Mouse (Mus musculus): Measurements from ENCODE around the gene Tk1. TPM values are rescaled to one million over a fixed set of nuclear protein-coding genes. Genes with fewer than 3 reads are reported as not detected.

Tk1 gene
- polyA plus RNA-seq, 1 experiment from 2014 or later = 159 TPM

DNA sequence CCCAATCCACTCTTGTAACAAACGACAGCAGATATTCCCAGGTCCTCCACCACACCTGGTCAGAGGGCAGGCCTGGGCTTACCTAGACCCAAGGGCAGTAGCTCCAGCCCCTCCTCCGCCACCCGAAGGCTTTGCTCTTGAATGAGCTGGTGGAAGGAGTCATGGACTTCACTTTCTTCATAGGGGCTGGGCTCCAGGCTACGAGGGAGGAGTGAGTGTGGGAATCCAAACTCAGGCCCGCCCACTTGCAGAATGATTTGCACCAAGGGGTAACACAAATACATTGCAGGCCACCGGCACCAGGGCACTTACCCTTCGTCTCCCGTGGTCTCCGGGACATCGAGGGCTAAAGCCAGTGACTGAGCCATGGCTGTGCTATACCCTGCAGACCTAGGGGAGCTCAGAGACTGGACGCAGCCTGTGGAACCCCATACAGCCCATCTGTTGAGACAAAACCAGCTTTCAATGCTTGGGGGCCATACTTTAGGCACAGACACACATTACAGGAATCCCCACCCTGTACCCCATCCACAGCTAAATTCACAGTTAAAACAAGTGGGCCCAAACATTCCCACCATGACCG lies 47.0 kb downstream of the Tk1 start:
- Histone ChIP-seq H3K9me3 (ENCODE audit: control insufficient read depth, low read length) (no peaks in the 10 kb centered on the region), H3K27ac (ENCODE audit: low read depth) (peak overlapping the region; percentile 83), H3K4me3 (ENCODE audit: low read depth, low read length) (peak overlapping the region; percentile 44), H3K4me1 (replicated peaks; ENCODE audit: control insufficient read depth, insufficient read depth, low read length) (peaks cover 32% of the 10 kb centered on the region), H3K4me2 (ENCODE audit: low read length) (peak overlapping the region; percentile 89), H3K27me3 (replicated peaks; ENCODE audit: control insufficient read depth, insufficient read depth, low read length) (no peaks in the 10 kb centered on the region), H3K36me3 (ENCODE audit: control insufficient read depth, insufficient read depth, low read length) (0 out of 2 replicates have a peak, but pooled peaks cover 7% of the 10 kb centered on the region), H3K9ac (ENCODE audit: low read length) (peak overlapping the region; percentile 56)
- DNase-seq (ENCODE audit: low spot score) (peak; percentile 64), ATAC-seq (replicated peaks; ENCODE audit: low FRiP score, low TSS enrichment, low read depth) (no peak)
- 41% methylated on average over 12 of the region's 12 CpGs for WGBS

DNA sequence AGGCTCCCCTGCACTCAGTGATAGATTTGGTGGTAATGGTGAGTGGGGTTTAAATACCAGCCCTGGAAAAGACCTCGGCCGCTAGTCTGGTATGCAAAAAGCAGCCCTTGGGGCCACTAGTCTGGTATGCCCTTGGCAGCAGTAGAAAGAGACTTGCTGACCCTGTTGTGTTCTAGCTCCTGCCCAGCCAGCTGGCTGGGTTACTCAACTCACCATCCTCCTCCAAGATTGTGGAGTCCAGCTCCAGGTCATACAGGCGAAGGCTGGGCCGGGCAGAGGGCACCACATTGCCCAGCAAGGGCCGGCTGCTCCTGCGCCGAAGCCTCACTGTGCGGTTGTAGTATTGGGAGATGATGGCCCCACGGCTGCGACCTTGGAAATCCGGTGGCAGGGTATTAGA lies 47.9 kb downstream of the Tk1 start:
- Histone ChIP-seq H3K27ac (ENCODE audit: low read depth) (no peak overlapping the region), H3K36me3 (ENCODE audit: control insufficient read depth, insufficient read depth, low read length) (0 out of 2 replicates have a peak, but pooled peaks cover 9% of the 10 kb centered on the region), H3K4me3 (ENCODE audit: low read depth, low read length) (no peak overlapping the region), H3K27me3 (replicated peaks; ENCODE audit: control insufficient read depth, insufficient read depth, low read length) (no peaks in the 10 kb centered on the region), H3K9me3 (ENCODE audit: control insufficient read depth, low read length) (no peaks in the 10 kb centered on the region), H3K9ac (ENCODE audit: low read length) (no peak overlapping the region), H3K4me2 (ENCODE audit: low read length) (no peak overlapping the region), H3K4me1 (replicated peaks; ENCODE audit: control insufficient read depth, insufficient read depth, low read length) (peaks cover 32% of the 10 kb centered on the region)
- DNase-seq (ENCODE audit: low spot score) (no peak), ATAC-seq (replicated peaks; ENCODE audit: low FRiP score, low TSS enrichment, low read depth) (no peak)
- WGBS = 92% methylated on average over 11 of the region's 11 CpGs

- ATAC-seq (replicated peaks; ENCODE audit: low FRiP score, low TSS enrichment, low read depth) = no peak
- 84% methylated on average over 5 of the region's 5 CpGs for WGBS
- no peak overlapping the region for H3K27ac ChIP-seq (ENCODE audit: low read depth)
- no peaks in the 10 kb centered on the region for H3K27me3 ChIP-seq (replicated peaks; ENCODE audit: control insufficient read depth, insufficient read depth, low read length)
- no peak overlapping the region for H3K9ac ChIP-seq (ENCODE audit: low read length)
- no peak overlapping the region for H3K4me3 ChIP-seq (ENCODE audit: low read depth, low read length)
- H3K9me3 ChIP-seq (ENCODE audit: control insufficient read depth, low read length) = no peaks in the 10 kb centered on the region
- peaks cover 27% of the 10 kb centered on the region for H3K4me1 ChIP-seq (replicated peaks; ENCODE audit: control insufficient read depth, insufficient read depth, low read length)
- no peak for DNase-seq (ENCODE audit: low spot score)
- H3K36me3 ChIP-seq (ENCODE audit: control insufficient read depth, insufficient read depth, low read length) = peaks cover 14% of the 10 kb centered on the region; the same call in 1 of the 2 replicates
- H3K4me2 ChIP-seq (ENCODE audit: low read length) = no peak overlapping the region
These were observed 48.8 kb downstream of the Tk1 start for GRCm38 (mm10) chr11:117777111-117777510.

GRCm38 (mm10) chr11:117776085-117776792 lies 49.7 kb downstream of the Tk1 start:
- peaks cover 20% of the 10 kb centered on the region for H3K4me1 ChIP-seq (replicated peaks; ENCODE audit: control insufficient read depth, insufficient read depth, low read length)

GRCm38 (mm10) chr11:117775540-117775939 lies 50.4 kb downstream of the Tk1 start:
- DNase-seq (ENCODE audit: low spot score) (no peak), ATAC-seq (replicated peaks; ENCODE audit: low FRiP score, low TSS enrichment, low read depth) (no peak)
- Histone ChIP-seq H3K4me3 (ENCODE audit: low read depth, low read length) (no peak overlapping the region), H3K27me3 (replicated peaks; ENCODE audit: control insufficient read depth, insufficient read depth, low read length) (no peaks in the 10 kb centered on the region), H3K36me3 (ENCODE audit: control insufficient read depth, insufficient read depth, low read length) (peaks cover 14% of the 10 kb centered on the region; the same call in 1 of the 2 replicates), H3K4me2 (ENCODE audit: low read length) (no peak overlapping the region), H3K27ac (ENCODE audit: low read depth) (no peak overlapping the region), H3K9me3 (ENCODE audit: control insufficient read depth, low read length) (no peaks in the 10 kb centered on the region), H3K4me1 (replicated peaks; ENCODE audit: control insufficient read depth, insufficient read depth, low read length) (peaks cover 13% of the 10 kb centered on the region), H3K9ac (ENCODE audit: low read length) (no peak overlapping the region)
- WGBS = 90% methylated on average over 13 of the region's 13 CpGs

More at GRCm38 (mm10) chr11:117776085-117776792, 49.7 kb downstream of the Tk1 start:
- H3K9me3 ChIP-seq (ENCODE audit: control insufficient read depth, low read length) = no peaks in the 10 kb centered on the region
- WGBS = 91% methylated on average over 14 of the region's 14 CpGs
- H3K27me3 ChIP-seq (replicated peaks; ENCODE audit: control insufficient read depth, insufficient read depth, low read length) = no peaks in the 10 kb centered on the region
- H3K27ac ChIP-seq (ENCODE audit: low read depth) = no peak overlapping the region
- DNase-seq (ENCODE audit: low spot score) = no peak
- no peak overlapping the region for H3K4me3 ChIP-seq (ENCODE audit: low read depth, low read length)
- no peak overlapping the region for H3K9ac ChIP-seq (ENCODE audit: low read length)
- ATAC-seq (replicated peaks; ENCODE audit: low FRiP score, low TSS enrichment, low read depth) = no peak
- no peak overlapping the region for H3K4me2 ChIP-seq (ENCODE audit: low read length)
- H3K36me3 ChIP-seq (ENCODE audit: control insufficient read depth, insufficient read depth, low read length) = peaks cover 14% of the 10 kb centered on the region; the same call in 1 of the 2 replicates

GRCm38 (mm10) chr11:117774925-117775324 lies 51.0 kb downstream of the Tk1 start:
- Histone ChIP-seq H3K9ac (ENCODE audit: low read length) (no peak overlapping the region), H3K36me3 (ENCODE audit: control insufficient read depth, insufficient read depth, low read length) (peaks cover 14% of the 10 kb centered on the region; the same call in 1 of the 2 replicates), H3K4me2 (ENCODE audit: low read length) (no peak overlapping the region), H3K4me1 (replicated peaks; ENCODE audit: control insufficient read depth, insufficient read depth, low read length) (peaks cover 10% of the 10 kb centered on the region), H3K27me3 (replicated peaks; ENCODE audit: control insufficient read depth, insufficient read depth, low read length) (no peaks in the 10 kb centered on the region), H3K9me3 (ENCODE audit: control insufficient read depth, low read length) (no peaks in the 10 kb centered on the region), H3K4me3 (ENCODE audit: low read depth, low read length) (no peak overlapping the region), H3K27ac (ENCODE audit: low read depth) (no peak overlapping the region)
- DNase-seq (ENCODE audit: low spot score) (no peak), ATAC-seq (replicated peaks; ENCODE audit: low FRiP score, low TSS enrichment, low read depth) (no peak)
- 91% methylated on average over 10 of the region's 10 CpGs for WGBS

DNA sequence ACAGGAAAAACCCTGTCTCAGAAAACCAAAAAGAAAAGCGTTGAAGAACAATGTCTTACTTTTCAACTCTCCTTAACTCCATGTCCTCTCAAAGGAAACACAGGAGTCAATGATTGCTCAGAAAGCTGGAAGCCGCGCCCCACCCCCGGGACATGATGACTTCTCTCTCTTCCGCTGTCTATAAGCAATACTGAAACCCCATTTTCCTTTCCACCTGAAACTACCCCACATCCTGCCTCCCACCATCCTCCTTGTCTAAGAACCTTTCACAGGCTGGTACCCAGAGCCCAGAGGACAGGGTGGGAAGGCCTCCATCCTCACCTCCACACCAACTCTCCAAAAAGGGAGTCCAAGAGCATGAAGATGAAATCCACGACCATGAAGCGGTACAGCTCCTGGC lies 53.5 kb downstream of the Tk1 start:
- Histone ChIP-seq H3K9me3 (ENCODE audit: control insufficient read depth, low read length) (no peaks in the 10 kb centered on the region), H3K9ac (ENCODE audit: low read length) (no peak overlapping the region), H3K4me2 (ENCODE audit: low read length) (no peak overlapping the region), H3K4me1 (replicated peaks; ENCODE audit: control insufficient read depth, insufficient read depth, low read length) (0 out of 2 replicates have a peak, but pooled peaks cover 4% of the 10 kb centered on the region), H3K27me3 (replicated peaks; ENCODE audit: control insufficient read depth, insufficient read depth, low read length) (no peaks in the 10 kb centered on the region), H3K4me3 (ENCODE audit: low read depth, low read length) (no peak overlapping the region), H3K27ac (ENCODE audit: low read depth) (no peak overlapping the region), H3K36me3 (ENCODE audit: control insufficient read depth, insufficient read depth, low read length) (peaks cover 14% of the 10 kb centered on the region)
- WGBS = 94% methylated on average over 7 of the region's 7 CpGs
- no peak for ATAC-seq (replicated peaks; ENCODE audit: low FRiP score, low TSS enrichment, low read depth)
- no peak for DNase-seq (ENCODE audit: low spot score)

DNA sequence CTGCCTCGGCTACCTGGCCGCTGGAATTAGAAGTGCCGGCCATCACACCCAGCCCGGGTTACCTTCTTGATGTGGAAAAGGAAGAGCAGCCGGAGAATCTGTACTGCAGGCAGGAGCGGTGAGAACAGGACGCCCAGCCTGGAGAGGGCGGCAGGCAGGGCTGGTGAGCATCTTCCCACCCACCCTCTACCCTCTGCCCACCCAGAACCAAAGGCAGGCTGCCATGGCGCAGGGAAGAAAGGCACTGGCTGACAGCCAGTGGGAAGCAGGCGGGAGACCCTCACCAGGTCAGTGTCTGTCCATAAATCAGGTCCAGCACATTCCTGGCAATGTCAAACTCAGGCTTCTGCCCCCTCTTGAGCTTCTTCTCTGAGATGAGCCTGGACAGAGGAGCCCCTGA lies 55.5 kb downstream of the Tk1 start:
- Histone ChIP-seq H3K9me3 (ENCODE audit: control insufficient read depth, low read length) (no peaks in the 10 kb centered on the region), H3K27me3 (replicated peaks; ENCODE audit: control insufficient read depth, insufficient read depth, low read length) (no peaks in the 10 kb centered on the region), H3K36me3 (ENCODE audit: control insufficient read depth, insufficient read depth, low read length) (peaks cover 17% of the 10 kb centered on the region), H3K27ac (ENCODE audit: low read depth) (no peak overlapping the region), H3K4me1 (replicated peaks; ENCODE audit: control insufficient read depth, insufficient read depth, low read length) (0 out of 2 replicates have a peak, but pooled peaks cover 4% of the 10 kb centered on the region), H3K9ac (ENCODE audit: low read length) (no peak overlapping the region), H3K4me2 (ENCODE audit: low read length) (no peak overlapping the region), H3K4me3 (ENCODE audit: low read depth, low read length) (no peak overlapping the region)
- 71% methylated on average over 10 of the region's 10 CpGs for WGBS
- ATAC-seq (replicated peaks; ENCODE audit: low FRiP score, low TSS enrichment, low read depth) = 0 out of 2 replicates have a peak, but pooled peaks have one; percentile 25
- DNase-seq (ENCODE audit: low spot score) = no peak

Measured in intestine, embryonic 14.5 days (tissue).